Mouse (Mus musculus) kidney, postnatal 10 days (tissue): ENCODE data around the gene Pcyt1a.

Experiments used
- DNase-seq: peaks from one replicate; pipeline ENCODE4 v3.0.0; 2021; ENCODE audit warnings: mixed read lengths

The Pcyt1a gene

DNA sequence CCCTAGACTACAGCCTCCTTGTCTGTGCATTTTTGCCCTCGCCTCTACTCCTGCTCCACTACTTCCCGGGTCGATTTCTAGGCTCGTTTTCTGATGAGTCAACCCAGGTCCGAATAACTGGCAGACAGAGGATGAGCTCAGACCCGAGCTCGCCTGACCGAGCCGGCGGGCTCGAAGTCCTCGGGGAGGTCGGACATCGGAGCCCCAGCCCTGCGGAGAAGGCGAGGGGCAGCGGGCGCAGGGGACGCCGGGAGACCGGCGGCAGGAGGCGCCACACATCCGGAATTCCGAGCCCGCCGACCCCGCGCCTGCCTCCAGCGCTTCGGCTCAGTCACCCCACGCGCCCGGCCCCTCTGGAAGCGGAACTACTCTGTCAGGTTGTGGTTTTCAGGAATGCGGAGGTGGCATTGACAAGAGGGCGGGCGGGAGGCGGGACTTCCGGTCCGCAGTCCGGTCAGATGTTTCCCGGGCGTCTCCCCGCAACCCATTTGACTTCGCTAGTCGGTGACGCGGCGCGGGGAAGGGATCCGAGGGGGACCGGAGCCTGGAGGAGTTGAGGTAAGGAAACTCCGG, at the start of gene Pcyt1a:
Gene Pcyt1a (plus strand): TSS at position 448 of the 573 bp plus-strand sequence.
- peak; percentile 96 for DNase-seq

DNA sequence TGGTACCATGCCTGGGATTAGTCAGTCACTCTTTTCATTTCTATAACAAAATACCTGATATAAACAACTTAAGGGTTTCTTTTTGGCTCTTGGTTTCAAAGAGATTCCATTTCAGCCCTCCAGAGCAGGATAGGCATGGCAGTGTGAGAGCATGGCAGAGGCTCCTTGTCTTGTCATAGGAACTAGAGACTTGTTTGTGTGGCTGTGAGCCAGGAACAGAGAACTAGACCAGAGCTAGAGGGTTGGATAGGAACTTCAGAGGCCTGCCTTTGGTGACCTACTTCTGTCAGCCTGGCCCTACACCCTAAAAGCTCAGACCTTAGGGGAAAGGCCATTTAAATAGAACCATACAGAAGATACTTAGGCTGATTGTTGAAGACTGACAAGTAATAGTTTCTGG, 47.8 kb upstream of the Pcyt1a start:
- no peak for DNase-seq

DNA sequence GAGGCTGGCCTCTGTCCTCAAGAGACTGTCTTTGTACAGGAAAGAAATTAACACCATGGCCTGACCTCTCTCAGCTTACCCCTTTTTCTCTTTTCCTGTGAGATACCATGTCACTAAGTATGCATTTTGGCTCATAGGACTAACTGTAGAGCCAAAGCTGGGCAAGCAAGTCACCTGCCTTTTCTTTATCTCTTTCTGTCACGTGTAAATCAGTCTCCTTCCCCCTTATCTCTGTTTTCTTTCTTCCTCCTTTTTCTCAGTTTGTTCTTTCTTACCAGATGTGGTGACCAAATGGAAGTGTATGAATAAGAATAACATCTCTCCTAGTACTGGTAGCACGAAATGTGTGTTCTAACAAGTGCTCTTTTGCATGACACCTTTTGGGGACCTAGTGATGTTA, 45.8 kb upstream of the Pcyt1a start:
- no peak for DNase-seq

DNA sequence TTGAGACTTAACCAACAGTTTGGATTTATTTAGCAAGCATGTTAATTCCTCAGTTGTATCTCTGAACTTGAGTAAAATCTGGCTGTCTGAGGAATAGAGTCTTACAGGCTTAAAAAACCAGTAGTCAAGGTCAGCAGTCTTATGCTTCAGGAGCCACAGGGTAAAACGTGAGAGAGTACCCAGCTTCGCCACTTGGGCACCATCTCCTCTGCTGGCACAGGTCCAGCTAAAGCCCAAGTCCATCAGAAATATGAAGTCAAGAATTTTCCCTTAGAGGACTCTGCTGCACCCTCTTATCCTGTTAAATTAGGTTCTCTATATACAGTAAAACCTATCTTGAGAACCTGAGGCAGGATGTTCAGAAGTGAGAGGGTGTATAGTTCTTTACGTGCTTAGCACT, 43.9 kb upstream of the Pcyt1a start:
- DNase-seq = peak; percentile 31

DNA sequence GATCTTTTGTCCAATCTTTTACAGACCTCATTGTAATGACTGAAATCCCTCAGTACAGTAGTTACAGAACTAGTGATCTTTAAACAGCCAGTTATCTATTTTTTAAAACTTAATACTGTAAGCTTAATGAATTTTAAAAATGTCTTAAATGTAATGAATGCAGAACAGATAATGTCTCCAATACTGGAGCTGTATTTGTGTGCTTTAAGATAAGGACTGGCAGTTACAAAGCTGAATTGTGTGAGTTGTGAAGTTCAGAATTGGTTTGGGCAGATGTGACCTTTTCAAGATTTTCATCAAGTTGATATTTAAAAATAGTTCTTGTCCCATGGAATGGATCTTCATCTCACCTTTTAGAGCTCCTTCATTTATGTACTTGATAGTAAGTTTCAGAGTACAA, 41.7 kb upstream of the Pcyt1a start:
- DNase-seq = no peak

DNA sequence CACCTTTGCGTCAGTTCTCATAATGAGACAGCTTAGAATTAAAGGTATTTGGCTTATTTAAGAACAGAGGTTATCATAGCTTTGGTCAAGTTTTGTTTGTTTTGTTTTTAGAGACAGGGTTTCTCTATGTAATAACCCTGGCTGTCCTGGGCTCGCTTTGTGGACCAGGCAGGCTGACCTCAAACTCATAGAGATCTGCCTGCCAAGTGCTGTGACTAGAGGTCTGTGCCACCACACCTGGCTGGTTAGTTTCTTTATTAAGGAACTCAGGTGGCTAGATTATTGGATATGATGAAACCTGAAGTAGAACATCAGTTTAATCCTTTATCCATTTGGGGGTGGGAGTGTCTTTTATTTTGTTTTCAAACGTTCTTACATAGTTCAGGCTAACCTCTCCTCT, 40.9 kb upstream of the Pcyt1a start:
- DNase-seq = no peak

DNA sequence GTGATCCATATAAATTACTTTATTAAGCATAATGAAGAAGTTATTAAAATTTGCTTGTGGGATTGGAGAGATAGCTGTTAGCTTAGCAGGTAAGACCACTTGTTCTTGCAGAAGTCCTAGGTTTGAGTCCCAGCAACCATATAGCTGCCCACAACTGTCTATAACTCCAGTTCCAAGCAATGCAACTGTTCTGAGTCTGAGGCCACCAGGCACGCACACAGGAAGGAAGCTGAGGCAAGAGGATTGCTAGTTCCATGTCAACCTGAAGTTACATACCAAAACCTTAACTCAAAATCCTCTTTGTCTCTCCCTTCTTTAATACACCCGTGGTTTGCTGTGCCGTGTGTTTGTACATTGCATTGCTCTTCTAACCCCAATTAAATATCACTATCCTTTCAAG, 39.8 kb upstream of the Pcyt1a start:
- no peak for DNase-seq

DNA sequence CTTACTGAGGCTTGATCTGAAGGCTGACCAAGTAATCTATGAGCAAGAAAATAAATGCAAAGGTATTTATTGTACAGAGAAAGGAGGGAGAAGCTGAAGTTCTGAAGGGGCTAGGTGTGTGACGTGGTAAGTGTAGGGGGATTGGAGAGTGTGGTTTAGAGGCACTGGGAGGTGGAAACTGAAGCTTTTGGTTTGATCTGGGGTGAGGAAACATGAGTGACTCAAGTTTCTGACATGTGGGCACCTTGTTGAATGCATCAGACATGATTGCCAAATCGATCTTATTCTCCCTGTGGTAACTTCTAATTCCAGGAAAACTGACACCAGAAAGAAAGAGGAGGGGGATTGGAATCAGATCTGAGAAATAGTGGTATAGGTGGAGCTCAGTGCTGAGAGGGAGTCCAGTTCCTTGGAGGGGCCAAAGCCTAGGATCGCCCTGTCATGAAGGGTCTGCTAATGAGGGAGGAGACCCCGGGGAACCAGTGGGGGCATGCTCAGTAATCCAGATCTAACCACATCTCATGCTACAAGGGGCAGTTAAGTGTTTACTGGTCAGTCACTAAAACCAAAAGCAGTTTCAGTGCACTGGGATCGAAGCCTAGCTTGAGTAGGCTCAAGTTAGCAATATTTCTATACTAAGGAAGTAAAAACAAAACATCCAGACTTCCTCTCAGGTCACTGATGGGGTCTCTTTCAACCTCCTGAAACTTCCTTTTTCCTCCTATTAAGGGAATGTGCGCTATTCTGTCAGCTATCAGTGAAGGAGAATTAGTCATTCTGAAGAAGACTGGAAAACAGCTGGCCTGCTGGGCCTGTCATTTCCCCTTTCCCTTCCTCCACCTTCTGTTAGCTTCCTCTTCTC, 34.8 kb upstream of the Pcyt1a start:
- DNase-seq = no peak

DNA sequence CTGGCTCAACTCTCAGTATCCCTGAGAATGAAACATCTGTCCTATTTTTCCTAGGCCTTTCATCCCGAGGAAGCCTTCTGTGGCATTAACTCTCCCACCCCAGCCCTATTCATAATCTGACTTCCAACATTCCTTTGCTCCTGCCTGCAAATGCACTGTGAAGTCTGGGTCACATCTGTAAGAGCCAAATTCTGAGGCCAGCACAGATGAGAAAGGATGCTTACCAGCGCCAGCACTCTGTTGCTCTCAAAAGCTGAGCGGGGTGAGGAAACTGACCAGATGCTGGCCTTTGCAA, 34.2 kb upstream of the Pcyt1a start:
- DNase-seq = no peak

DNA sequence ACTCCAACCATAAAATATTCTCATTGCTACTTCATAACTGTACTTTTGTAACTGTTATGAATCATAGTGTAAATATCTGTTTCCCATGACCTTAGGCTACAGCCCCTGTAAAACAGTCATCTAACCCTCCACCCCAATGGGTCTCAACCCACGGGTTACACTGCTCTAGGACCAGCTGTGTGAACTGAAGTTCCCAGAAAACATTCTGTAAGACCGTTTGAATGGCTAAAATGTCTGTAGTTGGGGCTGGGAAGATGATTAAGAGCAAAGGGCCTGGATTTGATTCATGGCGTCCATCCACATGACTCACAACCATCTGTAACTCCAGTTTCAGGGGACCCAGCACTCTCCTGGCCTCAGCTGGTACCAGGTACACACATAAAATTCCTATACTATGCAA, 32.5 kb upstream of the Pcyt1a start:
- no peak for DNase-seq

DNA sequence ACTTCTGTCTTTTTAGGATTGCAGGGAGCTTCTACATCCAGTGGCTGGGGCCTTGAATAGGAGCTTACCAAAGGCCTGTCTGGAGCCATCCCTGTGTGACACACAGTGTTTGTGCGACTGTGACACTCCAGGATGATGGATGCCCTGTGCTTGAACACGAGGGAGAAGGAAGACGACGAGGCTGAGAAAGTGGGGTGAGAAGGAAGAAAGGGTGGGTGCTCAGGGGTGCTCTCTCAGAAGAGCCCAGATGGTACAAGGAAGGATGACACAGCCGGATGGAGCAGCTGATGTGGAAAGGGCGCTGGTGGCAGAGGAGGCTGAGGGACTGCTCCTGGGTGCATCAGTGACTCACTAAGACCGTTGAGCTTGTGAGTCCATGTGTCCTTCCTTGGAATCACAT, 30.5 kb upstream of the Pcyt1a start, which contains the start of gene Tm4sf19:
Gene Tm4sf19 (plus strand): TSS at position 240 of the 400 bp plus-strand sequence.
- DNase-seq = no peak

DNA sequence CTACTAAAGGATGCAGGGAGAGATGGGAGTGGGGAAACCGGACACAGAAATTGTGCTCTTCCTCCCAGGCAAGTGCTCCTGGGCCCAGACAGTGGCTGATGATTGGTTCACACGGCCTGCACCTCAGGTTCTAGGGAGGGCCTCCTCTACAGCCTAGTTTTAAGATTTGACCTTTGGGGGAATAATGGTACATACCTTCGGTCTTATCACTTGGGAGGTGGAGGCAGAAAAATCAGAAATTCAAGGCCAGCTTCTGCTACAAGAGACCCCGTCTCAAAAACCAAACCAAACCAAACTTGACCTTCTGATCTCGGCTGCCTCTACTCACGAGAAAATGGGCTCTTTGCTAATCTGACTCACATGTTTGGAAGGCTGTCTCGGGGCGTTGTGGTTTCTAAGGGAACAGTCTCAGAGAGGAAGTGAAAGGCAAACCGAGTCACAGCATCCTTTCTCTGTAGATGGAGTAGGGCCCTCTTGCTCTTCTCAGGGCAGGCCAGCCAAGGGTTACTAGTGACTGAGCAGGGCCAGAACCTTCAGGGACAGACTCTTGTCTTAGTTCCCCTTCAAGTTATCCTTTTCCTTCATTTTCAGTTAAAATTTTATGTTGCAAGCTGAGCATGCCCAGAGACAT, 29.3 kb upstream of the Pcyt1a start:
- no peak for DNase-seq

DNA sequence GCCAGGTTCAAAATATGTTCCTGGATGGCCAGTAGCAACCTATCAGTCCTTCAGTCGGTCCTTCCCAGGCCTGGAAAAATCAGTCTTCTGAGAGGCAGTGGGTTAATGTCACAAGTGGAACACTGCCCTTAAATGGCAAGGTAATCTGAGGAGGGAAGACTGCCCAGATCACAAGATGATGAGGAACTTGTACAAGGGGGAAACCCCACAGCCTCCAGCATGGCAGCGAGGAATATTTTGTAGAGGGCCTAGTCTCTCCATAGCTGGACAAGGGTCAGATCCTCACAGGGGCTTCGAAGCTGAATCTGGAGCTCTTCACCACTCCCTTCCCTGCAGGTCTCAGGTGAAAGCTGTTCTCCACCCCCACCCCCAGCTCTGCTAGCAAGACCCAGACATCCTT, 27.9 kb upstream of the Pcyt1a start:
- DNase-seq = no peak

DNA sequence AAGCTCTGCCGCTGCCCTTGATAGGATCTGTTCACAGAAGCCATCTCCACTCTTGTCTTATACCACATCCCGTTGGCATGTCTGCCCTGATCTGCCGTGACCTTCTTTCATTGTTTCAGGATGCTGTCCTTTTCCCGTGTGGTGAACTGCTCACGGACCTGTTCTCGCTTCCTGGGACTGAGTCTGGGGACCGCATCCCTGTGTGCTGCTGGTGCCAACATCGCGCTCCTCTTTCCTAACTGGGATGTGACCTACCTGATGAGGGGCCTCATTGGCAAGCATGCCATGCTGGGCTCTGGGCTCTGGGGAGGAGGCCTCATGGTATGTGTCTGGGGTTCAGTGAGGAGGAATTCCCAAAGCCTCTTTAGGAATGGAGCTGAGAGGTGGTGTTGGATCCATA, 25.0 kb upstream of the Pcyt1a start:
- no peak for DNase-seq

DNA sequence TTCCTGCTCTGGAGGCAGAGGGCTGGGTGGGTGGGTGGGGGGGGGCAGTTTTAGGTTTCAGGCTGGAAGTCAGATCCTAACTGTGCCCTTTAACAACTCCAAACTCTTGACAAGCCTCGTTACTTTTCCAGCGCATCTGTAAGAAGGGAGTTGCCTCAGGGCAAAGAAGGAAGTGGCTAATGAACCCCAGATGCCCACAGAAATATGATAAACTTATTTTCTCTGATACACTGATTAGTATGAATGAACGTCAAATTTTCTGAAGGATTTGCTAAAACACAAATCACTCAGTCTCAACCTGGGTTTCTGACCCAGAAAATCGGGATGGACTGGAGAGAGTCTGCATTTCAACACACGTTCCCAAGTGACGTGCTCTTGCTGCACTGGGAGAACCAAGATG, 24.1 kb upstream of the Pcyt1a start:
- no peak for DNase-seq

DNA sequence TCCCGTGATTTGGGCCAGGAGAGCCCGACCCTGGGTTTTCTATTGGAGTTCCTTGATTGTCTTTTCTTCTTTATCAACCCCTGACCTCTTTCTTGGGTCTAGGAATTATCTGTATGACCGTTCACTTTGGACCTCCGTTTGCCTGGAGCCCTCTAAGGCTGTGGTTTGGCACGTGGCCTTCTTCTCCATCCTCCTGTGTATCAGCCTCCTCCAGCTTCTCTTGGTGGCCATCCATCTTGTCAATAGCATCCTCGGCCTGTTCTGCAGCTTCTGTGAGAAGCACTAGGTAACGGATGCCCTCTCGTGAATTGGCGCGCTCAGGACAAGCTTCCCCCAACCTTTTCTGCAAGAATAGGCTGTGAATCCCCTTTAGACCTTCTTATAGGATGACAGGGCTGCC, 23.0 kb upstream of the Pcyt1a start:
- no peak for DNase-seq

DNA sequence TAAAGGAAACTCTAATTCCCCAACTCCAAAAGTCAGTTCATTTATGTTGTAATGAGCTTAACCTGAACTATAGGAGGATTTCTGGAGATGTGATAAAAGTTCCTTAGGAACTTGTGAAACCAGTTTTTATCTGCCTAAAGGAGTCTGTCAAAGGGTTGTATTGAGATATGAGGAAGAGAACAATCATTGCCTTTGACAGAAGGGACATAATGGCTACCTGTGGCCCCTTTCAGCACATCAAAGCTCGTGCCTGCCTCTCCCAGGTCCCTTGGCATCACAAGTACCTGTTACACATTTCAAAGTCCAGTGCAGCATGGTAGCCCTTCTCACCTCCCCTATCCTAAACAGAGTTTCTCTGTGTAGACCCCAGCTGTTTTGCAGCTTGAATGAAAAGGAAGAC, 13.3 kb upstream of the Pcyt1a start:
- DNase-seq = no peak

DNA sequence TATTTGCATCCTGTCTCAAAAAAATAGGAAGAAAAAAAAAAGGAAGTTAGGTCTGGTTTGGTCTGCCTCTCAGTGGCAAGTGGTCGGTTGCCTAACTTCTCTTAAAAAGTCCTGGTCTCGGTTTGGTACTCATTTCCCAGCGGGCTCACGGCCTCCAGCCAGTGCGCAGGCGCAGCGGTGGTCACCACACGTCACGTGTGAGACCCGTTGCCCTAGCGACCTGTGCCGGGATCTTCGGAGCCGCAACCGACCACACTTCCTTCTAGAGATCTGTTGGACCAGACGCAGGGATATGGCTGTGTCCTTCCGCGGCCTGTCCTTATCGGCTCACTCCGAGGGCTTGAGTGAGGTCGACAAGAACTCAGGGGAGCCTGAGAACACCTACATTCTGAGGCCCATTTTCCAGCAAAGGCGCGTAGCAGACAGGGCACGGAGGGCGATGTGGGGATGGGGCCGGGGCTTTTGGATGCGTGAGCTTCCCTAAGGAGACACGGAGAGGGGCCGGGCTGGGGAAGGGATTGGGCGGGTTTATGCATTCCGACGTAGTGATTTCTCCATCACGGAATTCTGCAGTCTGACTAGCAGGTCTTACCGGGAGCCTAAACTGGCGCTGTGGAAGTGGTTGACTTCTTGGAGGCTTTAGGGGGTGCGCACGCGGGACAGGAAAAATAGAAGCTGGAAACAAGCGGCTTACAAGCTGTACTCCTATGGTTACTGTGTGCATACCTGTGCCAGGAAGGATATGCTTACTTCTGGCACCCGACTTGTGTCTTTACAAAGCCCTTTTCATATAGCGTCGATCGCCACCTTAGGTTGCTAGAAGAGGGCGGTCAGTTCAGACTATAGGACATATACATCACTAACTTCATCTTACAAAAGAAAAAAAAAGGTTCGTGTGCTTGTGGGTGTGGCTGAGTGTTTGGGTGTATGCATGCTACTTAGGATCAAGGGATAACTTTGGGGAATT, 10.9 kb upstream of the Pcyt1a start, which contains the start of gene Tctex1d2:
Gene Tctex1d2 (plus strand): TSS at position 186 of the 967 bp plus-strand sequence.
- DNase-seq = peak; percentile 97

DNA sequence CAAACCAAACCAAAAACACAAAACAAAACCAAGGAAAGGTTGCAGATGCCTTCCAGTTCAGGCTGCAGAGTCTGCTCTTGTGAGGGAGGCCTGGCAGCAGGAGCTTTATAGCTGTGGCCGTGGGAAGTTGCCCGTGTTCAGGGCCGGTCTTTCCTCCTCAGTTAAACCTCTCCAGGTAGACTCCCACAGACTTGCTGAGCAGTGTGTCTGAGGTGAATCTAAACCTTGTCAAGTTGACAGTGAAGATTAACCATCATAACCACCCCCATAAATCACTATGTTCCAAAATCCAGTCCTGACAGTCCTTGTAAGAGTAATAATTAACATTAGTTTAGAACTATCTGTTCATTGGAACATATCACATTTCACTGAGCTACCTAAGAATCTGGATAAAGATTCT, 3.2 kb upstream of the Pcyt1a start:
- no peak for DNase-seq

DNA sequence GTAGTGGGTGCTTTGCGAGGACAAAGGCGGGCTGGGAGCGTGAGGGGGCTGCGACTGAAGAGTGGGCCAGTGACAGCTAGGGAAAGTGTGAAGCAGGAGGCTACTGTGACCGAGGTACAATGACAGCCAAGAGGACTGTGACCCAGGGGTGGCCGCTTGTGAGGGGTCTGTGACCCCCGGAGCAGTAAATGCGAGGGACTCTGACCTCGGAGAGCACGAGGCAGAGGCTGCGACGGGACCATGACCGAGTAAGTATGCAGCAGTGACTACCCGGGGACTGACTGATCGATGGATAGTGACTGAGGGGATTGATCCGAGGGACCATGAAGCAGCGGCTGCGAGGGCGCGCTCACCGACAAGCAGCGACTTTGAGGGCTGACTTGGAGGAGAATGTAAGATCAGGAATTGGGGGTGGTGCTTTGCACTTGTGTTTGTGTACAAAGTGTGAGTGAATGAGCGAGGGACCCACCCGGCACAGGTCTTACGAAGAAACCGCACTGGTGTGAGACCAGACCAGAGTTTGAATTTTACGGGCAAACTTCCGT, 398 bp downstream of the Pcyt1a start:
- DNase-seq = no peak

DNA sequence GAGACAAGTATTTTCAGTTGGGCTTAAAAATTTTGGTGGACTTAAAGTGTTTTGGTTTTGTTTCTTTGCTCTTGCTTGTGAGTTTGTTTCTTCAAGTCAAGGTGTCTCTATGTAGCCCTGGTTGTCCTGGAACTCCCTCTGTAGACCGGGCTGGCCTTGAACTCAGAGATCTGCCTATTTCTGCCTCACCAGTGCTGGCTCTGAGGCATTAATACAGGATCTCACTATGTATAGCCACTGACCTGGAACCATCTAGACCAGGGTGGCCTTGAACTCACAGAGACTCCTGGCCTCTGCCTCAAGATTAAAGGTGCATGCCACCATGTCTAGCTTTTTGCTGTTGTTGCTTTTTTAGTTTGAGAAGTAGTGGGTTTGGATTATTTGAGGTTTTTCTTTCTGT, 1.2 kb downstream of the Pcyt1a start:
- DNase-seq = no peak

DNA sequence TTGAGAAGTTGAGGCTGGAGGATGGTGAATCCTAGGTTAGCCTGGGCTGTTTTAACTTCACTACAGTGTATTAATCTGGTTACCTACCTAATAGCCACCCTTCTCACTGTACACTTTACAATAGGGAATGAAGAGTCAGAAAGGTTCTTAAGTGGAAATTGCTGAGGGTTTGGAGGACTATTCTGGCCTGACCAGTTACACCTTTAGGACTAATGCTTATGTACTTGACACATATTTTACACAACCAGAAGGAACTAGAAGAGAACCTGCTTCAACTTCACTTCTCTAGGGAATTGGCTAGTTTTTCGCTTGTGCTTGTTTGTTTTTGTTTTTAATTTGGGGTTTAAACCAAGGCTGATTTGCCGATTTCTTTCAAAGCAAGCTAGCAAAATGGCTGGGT, 2.4 kb downstream of the Pcyt1a start:
- no peak for DNase-seq

DNA sequence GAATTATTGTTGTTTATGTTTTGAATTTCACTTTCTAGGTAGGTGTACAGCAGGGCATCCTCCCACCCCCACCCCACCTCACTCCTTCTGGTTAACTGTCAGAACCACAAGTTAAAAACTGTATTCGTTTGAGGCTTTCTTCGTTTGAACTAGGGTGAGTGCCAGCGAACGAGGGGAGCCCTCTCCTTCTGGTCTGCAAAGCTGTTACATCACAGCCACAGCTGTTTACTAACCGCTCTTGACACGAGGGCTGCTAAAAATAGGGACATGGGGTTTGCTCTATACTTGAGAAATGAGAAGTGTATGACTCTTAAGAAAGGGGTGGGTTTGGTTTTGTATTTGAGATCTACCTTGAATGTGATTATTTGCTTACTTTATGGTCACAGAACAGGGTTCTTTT, 3.3 kb downstream of the Pcyt1a start:
- peak; percentile 16 for DNase-seq
